Mouse (Mus musculus) monocyte, adult 2 months (primary cell): ENCODE measurements around the gene Fancf.

Source experiments
- DNase-seq, 2 experiments: peaks; one replicate each; pipeline ENCODE4 v3.0.0; 2022; ENCODE audit warnings: low spot score in 2 of 2, low read depth in 1 of 2

Fancf gene

GRCm38 (mm10) chr7:51850877-51851276, 11.2 kb downstream of the Fancf start:
- DNase-seq, result no peak

- no peak for DNase-seq
Observed at GRCm38 (mm10) chr7:51840515-51840914, 21.6 kb downstream of the Fancf start.

GRCm38 (mm10) chr7:51831917-51832316, 30.1 kb downstream of the Fancf start:
- DNase-seq, result no peak

GRCm38 (mm10) chr7:51823562-51824338, 38.3 kb downstream of the Fancf start:
- DNase-seq, result no peak

GRCm38 (mm10) chr7:51821467-51821866, 40.6 kb downstream of the Fancf start:
- DNase-seq, result no peak

- no peak for DNase-seq
Observed at GRCm38 (mm10) chr7:51819891-51820290, 42.2 kb downstream of the Fancf start.

GRCm38 (mm10) chr7:51818251-51818974, 43.7 kb downstream of the Fancf start:
- no peak for DNase-seq

DNA sequence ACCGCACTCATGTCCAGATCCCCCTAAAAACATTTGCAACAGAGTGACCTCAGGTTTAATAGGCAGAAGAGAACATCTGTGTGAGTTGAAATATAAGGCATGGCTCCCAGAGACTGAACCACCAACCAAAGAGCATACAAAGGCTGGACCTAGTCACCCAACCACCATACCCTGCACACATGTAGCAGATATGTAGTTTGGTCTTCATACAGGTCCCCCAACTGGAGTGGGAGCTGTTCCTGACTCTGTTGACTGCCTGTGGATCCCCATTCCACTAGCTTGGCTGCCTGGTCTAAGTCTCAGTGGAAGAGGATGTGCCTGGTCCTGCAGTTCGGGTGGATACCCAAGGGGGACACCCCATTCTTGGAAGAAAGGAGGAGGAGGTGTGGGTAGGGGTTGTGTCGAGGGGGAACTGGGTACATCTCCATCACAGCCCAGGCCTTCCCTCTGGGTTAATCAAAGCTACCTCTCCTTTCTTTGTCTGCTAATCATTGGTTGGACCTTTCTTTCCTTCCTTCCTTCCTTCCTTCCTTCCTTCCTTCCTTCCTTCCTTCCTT, 45.7 kb downstream of the Fancf start:
- no peak for DNase-seq

DNA sequence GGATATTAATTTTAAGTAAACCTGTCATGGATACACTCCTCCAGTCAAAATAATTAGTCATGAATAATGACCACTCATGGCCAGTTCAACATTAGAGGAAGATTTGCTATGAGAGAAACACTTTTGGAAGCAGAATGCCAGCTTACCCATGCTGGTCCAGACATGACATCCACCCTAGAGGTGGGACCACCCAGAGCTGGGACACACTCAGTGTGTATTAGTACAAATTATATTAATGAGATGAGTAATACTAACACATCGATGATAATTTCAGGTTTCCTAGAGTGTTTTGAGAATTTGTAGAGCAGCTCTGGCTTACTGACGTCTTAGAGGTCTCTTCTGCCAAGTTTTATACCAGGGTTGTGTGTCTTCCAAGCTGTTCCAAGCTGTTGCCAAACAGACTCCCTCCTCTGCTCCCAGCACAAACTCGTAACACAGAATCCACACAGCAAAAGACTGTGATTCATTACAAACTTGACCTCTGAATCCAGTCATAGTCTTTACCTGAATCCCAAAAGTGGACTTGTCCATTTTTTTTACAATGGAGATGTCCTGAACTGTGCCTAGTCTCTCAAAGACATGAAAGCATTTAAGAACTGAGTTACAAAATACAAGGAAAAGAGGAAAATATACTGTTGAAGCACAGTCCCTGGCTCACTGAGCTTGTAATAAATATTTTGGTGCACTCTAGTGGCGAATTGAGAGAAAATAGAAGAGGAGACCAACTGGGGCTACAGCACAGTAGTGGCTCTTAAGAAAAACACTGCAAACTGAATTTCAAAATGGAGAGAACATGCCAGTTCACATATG, 46.4 kb downstream of the Fancf start:
- no peak for DNase-seq
